Mouse (Mus musculus): ENCODE data around the gene Zfp777. TPM values are rescaled to one million over a fixed set of nuclear protein-coding genes. Genes with fewer than 3 reads are reported as not detected.

The Zfp777 gene
- polyA plus RNA-seq, 2 experiments = 1.5 to 3.6 TPM

- 57% methylated on average over 6 of the region's 6 CpGs for WGBS (ENCODE audit: insufficient replicate concordance)
- no peak for ATAC-seq (ENCODE audit: insufficient read depth)
- TF ChIP-seq CTCF (IDR thresholded peaks at IDR 0.05; ENCODE audit: low read depth) = no peak
- TF ChIP-seq EP300 (IDR thresholded peaks at IDR 0.05; ENCODE audit: low read depth) = no peak
- no peaks in the 10 kb centered on the region for H3K27me3 ChIP-seq (ENCODE audit: control insufficient read depth, insufficient read depth, low read length)
- peaks cover 21% of the 10 kb centered on the region for H3K36me3 ChIP-seq (replicated peaks; ENCODE audit: control insufficient read depth, insufficient read depth, low read depth)
- H3K4me3 ChIP-seq (ENCODE audit: insufficient read depth in 1 of 2, low read depth in 2 of 2, low read length in 2 of 2) = no peak overlapping the region
- H3K27ac ChIP-seq = no peak overlapping the region
- no peak for DNase-seq (ENCODE audit: low read depth in 3 of 3, low spot score in 3 of 3)
- H3K9me3 ChIP-seq (ENCODE audit: control insufficient read depth, low read length) = no peaks in the 10 kb centered on the region
- no peak overlapping the region for H3K4me2 ChIP-seq (ENCODE audit: low read depth)
- peaks cover 0 to 18% of the 10 kb centered on the region in 2 experiments; a peak in 3 of 4 replicates for H3K4me1 ChIP-seq (replicated peaks; ENCODE audit: control insufficient read depth in 2 of 2, insufficient read depth in 2 of 2, low read length in 1 of 2)
- no peak overlapping the region for H3K9ac ChIP-seq (replicated peaks)
Measured at GRCm38 (mm10) chr6:48083733-48084191, 35.1 kb upstream of the Zfp777 start.

GRCm38 (mm10) chr6:48081952-48082351 lies 33.2 kb upstream of the Zfp777 start:
- peaks cover 31% of the 10 kb centered on the region for H3K36me3 ChIP-seq (replicated peaks; ENCODE audit: control insufficient read depth, insufficient read depth, low read depth)
- no peak overlapping the region for H3K4me3 ChIP-seq (ENCODE audit: insufficient read depth in 1 of 2, low read depth in 2 of 2, low read length in 2 of 2)
- no peak overlapping the region for H3K27ac ChIP-seq
- ATAC-seq (ENCODE audit: insufficient read depth) (no peak), DNase-seq (ENCODE audit: low read depth in 3 of 3, low spot score in 3 of 3) (no peak)
- no peaks in the 10 kb centered on the region for H3K27me3 ChIP-seq (ENCODE audit: control insufficient read depth, insufficient read depth, low read length)
- WGBS (ENCODE audit: insufficient replicate concordance) = 84% methylated on average over 3 of the region's 3 CpGs
- H3K4me1 ChIP-seq (replicated peaks; ENCODE audit: control insufficient read depth in 2 of 2, insufficient read depth in 2 of 2, low read length in 1 of 2) = peaks cover 0 to 18% of the 10 kb centered on the region in 2 experiments; a peak in 3 of 4 replicates
- H3K4me2 ChIP-seq (ENCODE audit: low read depth) = no peak overlapping the region
- no peaks in the 10 kb centered on the region for H3K9me3 ChIP-seq (ENCODE audit: control insufficient read depth, low read length)
- no peak for TF ChIP-seq EP300 (IDR thresholded peaks at IDR 0.05; ENCODE audit: low read depth)
- no peak for TF ChIP-seq CTCF (IDR thresholded peaks at IDR 0.05; ENCODE audit: low read depth)
- no peak overlapping the region for H3K9ac ChIP-seq (replicated peaks)

GRCm38 (mm10) chr6:48081021-48081420 lies 32.3 kb upstream of the Zfp777 start:
- no peak for ATAC-seq (ENCODE audit: insufficient read depth)

GRCm38 (mm10) chr6:48073316-48073715 lies 24.6 kb upstream of the Zfp777 start:
- 38% methylated on average over 5 of the region's 5 CpGs for WGBS (ENCODE audit: insufficient replicate concordance)
- no peak for TF ChIP-seq CTCF (IDR thresholded peaks at IDR 0.05; ENCODE audit: low read depth)
- TF ChIP-seq EP300 (IDR thresholded peaks at IDR 0.05; ENCODE audit: low read depth) = no peak
- no peak overlapping the region for H3K27ac ChIP-seq
- H3K27me3 ChIP-seq (ENCODE audit: control insufficient read depth, insufficient read depth, low read length) = no peaks in the 10 kb centered on the region
- peaks cover 15% of the 10 kb centered on the region for H3K36me3 ChIP-seq (replicated peaks; ENCODE audit: control insufficient read depth, insufficient read depth, low read depth)
- no peak overlapping the region for H3K4me3 ChIP-seq (ENCODE audit: insufficient read depth in 1 of 2, low read depth in 2 of 2, low read length in 2 of 2)
- no peak overlapping the region for H3K4me2 ChIP-seq (ENCODE audit: low read depth)
- ATAC-seq (ENCODE audit: insufficient read depth) (no peak), DNase-seq (ENCODE audit: low read depth in 3 of 3, low spot score in 3 of 3) (no peak)
- no peak overlapping the region for H3K9ac ChIP-seq (replicated peaks)
- no peaks in the 10 kb centered on the region for H3K9me3 ChIP-seq (ENCODE audit: control insufficient read depth, low read length)
- H3K4me1 ChIP-seq (replicated peaks; ENCODE audit: control insufficient read depth in 2 of 2, insufficient read depth in 2 of 2, low read length in 1 of 2) = no peaks in the 10 kb centered on the region

More at GRCm38 (mm10) chr6:48081021-48081420, 32.3 kb upstream of the Zfp777 start:
- Histone ChIP-seq H3K4me3 (ENCODE audit: insufficient read depth in 1 of 2, low read depth in 2 of 2, low read length in 2 of 2) (no peak overlapping the region), H3K27me3 (ENCODE audit: control insufficient read depth, insufficient read depth, low read length) (no peaks in the 10 kb centered on the region), H3K4me1 (replicated peaks; ENCODE audit: control insufficient read depth in 2 of 2, insufficient read depth in 2 of 2, low read length in 1 of 2) (peaks cover 0 to 18% of the 10 kb centered on the region in 2 experiments; a peak in 3 of 4 replicates), H3K9ac (replicated peaks) (no peak overlapping the region), H3K36me3 (replicated peaks; ENCODE audit: control insufficient read depth, insufficient read depth, low read depth) (peaks cover 31% of the 10 kb centered on the region), H3K27ac (no peak overlapping the region), H3K9me3 (ENCODE audit: control insufficient read depth, low read length) (no peaks in the 10 kb centered on the region), H3K4me2 (ENCODE audit: low read depth) (no peak overlapping the region)
- no peak for TF ChIP-seq CTCF (IDR thresholded peaks at IDR 0.05; ENCODE audit: low read depth)
- TF ChIP-seq EP300 (IDR thresholded peaks at IDR 0.05; ENCODE audit: low read depth) = no peak
- no peak for DNase-seq (ENCODE audit: low read depth in 3 of 3, low spot score in 3 of 3)
- WGBS (ENCODE audit: insufficient replicate concordance) = 75% methylated on average over 5 of the region's 5 CpGs

GRCm38 (mm10) chr6:48067492-48067891 lies 18.8 kb upstream of the Zfp777 start:
- Histone ChIP-seq H3K9me3 (ENCODE audit: control insufficient read depth, low read length) (no peaks in the 10 kb centered on the region), H3K36me3 (replicated peaks; ENCODE audit: control insufficient read depth, insufficient read depth, low read depth) (peaks cover 7% of the 10 kb centered on the region), H3K9ac (replicated peaks) (no peak overlapping the region), H3K4me3 (ENCODE audit: insufficient read depth in 1 of 2, low read depth in 2 of 2, low read length in 2 of 2) (no peak overlapping the region), H3K4me2 (ENCODE audit: low read depth) (no peak overlapping the region), H3K27ac (no peak overlapping the region), H3K27me3 (ENCODE audit: control insufficient read depth, insufficient read depth, low read length) (no peaks in the 10 kb centered on the region), H3K4me1 (replicated peaks; ENCODE audit: control insufficient read depth in 2 of 2, insufficient read depth in 2 of 2, low read length in 1 of 2) (0 out of 4 replicates have a peak, but pooled peaks cover 0 to 1% of the 10 kb centered on the region in 2 experiments)
- no peak for DNase-seq (ENCODE audit: low read depth in 3 of 3, low spot score in 3 of 3)
- 69% methylated on average over 3 of the region's 3 CpGs for WGBS (ENCODE audit: insufficient replicate concordance)
- no peak for ATAC-seq (ENCODE audit: insufficient read depth)
- TF ChIP-seq EP300 (IDR thresholded peaks at IDR 0.05; ENCODE audit: low read depth) = no peak
- TF ChIP-seq CTCF (IDR thresholded peaks at IDR 0.05; ENCODE audit: low read depth) = no peak

Data from liver, embryonic 14.5 days (tissue).